Mouse (Mus musculus) stomach, postnatal 0 days (tissue): ENCODE measurements around the gene Prcp.

ENCODE experiments used
- CTCF ChIP-seq: IDR thresholded peaks from 2 replicates; pipeline ENCODE4 v1.5.1; 2016; ENCODE audit warnings: antibody characterized with exemption, low read depth, mild to moderate bottlenecking, moderate library complexity
- EP300 ChIP-seq: optimal IDR thresholded peaks from 2 replicates; pipeline ENCODE3; 2016; ENCODE audit warnings: antibody characterized with exemption

DNA sequence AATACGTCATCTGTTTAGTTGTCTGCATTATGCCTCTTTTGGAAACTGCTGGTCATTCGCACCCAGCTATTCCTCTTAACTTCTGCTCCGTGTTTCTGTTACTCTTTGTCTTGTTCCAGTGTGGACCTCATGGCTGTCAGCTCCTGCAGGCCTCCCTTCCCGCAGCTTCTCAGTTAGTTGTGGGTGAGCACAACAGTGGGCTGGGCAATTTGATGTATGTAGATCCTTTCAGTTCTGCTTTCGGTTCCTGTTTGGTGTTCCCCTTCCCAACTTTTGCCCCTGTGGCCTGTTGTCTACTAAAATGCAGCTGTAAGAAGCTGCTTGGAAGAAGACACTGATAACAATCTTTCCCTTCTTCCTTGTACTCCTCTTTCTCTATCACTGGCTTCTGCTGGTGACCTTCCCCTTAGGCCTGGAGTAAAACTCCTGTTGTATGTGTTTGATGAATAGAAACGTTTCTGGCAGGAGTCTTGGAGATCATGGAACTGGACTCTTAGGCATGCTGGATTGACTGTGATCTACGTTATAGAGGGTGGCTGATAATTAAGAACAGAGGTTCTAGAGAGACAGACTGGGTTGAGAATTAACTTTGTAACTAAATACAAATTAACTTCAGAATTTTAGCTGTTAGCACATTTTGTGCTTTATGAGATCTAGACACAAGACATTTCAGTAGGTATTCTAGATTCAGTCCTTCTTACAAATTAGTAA, 4.5 kb downstream of the Prcp start:
- TF ChIP-seq CTCF = no peak
- no peak for TF ChIP-seq EP300
